Mouse (Mus musculus): ENCODE data around the gene Jam2. TPM values are rescaled to one million over a fixed set of nuclear protein-coding genes. Genes with fewer than 3 reads are reported as not detected.

Jam2 gene
- polyA plus RNA-seq (2015; fragmentation: Nextera tagmentation; extraction: Ambion mirVana) = 40.7 and 44.1 TPM in 2 replicates

DNA sequence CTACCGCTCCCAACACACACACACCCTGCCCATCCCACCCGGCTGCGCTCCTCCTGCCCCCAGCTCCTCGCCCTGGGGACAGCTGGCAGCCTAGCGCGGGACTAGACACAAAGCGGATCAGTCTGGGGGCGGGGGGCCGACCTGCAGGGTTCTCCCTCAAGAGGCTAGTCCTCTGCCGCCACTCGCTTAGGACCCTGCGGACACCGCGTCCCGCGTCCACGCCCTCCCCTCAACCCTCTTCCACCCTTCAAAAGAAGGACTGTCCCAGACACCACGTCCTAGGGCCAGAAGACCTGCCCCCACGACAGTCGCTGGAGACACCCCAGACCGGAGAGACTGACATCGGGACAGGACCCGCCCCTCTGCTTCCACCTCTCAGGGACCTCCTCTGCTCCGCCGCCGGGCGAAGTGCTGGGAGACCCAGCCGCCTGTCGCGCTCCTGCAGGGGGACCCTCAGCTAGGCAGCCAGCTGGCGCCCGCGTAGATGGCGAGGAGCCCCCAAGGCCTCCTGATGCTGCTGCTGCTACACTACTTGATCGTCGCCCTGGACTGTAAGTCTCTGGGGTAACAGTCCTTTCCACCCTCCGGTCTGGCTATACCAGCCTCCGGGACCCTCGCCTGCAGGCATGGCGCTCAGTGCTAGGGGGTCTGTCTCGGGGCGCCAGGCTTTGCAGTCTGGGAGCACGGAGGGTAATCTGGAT is at the start of gene Jam2:
Jam2 (plus strand) TSS at position 121 of the 701 bp plus-strand sequence.
- Histone ChIP-seq H3K9ac (replicated peaks) (peak within 1 kb of the TSS; percentile 85), H3K27me3 (no peaks in the 10 kb centered on the region), H3K4me1 (replicated peaks) (peaks cover 32% of the 10 kb centered on the region), H3K9me3 (no peaks in the 10 kb centered on the region), H3K4me2 (replicated peaks) (peak within 1 kb of the TSS; percentile 87), H3K27ac (peak within 1 kb of the TSS; percentile 97), H3K4me3 (replicated peaks) (peak within 1 kb of the TSS; percentile 77), H3K36me3 (peaks cover 11% of the 10 kb centered on the region)
- WGBS = under 1% methylated on average over 41 of the region's 43 CpGs
- ATAC-seq = peak; percentile 92

DNA sequence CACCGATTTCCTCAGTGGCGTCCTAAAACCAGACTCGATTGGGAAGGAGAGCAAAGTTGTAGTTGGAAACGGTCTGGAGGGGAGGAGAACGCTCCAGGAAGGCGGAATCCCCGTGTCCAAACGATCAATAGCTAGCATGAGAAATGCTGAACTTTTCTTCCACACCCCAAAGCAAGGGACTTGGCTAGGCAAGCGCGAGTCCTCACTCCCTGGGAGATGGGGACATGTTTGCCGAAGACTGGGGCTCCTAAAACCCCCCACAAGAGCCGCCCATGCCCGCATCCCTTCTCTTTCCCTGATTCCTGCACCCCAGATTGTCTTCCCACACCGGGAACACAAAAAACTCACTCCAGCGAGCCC is 39.1 kb upstream of the Jam2 start:
- H3K9ac ChIP-seq (replicated peaks) = peak overlapping the region; percentile 86
- H3K4me1 ChIP-seq (replicated peaks) = peaks cover 12% of the 10 kb centered on the region
- H3K9me3 ChIP-seq = no peaks in the 10 kb centered on the region
- peak; percentile 71 for ATAC-seq
- peak overlapping the region; percentile 58; the same call in 1 of the 2 replicates for H3K27ac ChIP-seq
- 0% methylated on average over 15 of the region's 15 CpGs for WGBS
- H3K4me3 ChIP-seq (replicated peaks) = peak overlapping the region; percentile 85
- H3K4me2 ChIP-seq (replicated peaks) = peak overlapping the region; percentile 69
- H3K36me3 ChIP-seq = peaks cover 20% of the 10 kb centered on the region
- H3K27me3 ChIP-seq = no peaks in the 10 kb centered on the region

DNA sequence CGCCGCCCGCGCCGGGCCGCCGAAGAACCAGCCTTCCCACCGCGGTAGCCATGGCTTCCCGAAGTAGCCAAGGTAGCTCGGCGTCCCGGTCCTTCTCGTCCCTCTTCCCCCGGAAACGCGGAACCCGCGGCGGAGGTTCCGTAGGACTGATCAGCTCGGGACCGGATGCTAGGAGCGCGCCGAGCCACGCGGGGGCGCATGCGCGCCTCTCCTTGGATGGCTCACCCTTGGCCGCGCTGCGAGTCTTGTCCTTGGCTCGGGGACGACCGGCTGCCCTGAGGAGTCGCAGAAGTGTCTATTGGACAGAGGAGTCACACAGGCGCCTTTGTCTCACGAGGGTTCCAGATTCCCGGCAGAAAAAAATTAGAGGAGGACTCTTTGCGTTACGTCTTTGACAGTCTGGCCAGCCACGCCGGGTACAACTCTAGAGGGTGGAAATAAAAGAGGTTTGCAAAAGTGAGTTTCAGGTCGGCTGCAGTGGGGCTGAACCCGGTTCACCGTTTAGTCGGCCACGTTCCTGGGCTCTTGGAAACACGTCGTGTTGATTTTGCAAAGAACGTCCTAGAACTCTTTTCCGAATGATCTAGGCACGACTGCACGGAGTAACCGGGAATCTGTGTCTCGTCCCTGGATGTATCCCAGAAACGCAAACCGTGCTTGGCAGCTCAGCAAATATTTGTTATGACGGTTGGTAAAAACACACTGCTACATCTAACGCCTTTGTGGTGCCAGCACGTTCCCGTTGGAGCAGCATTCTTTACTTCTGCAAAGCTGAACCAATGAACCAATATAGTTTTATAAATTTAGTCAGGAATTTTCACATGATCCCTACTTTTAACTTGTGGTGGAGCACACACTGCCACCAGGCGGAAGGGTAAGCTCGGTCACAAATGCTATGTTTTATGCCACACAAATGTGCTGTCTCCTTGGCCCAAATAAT is 38.5 kb upstream of the Jam2 start, which contains the start of gene Mrpl39:
Mrpl39 (minus strand) TSS at position 577 of the 940 bp plus-strand sequence.
- 1% methylated on average over 66 of the region's 66 CpGs for WGBS
- no peaks in the 10 kb centered on the region for H3K27me3 ChIP-seq
- peak within 1 kb of the TSS; percentile 58 for H3K27ac ChIP-seq
- peak within 1 kb of the TSS; percentile 86 for H3K9ac ChIP-seq (replicated peaks)
- H3K4me3 ChIP-seq (replicated peaks) = peak within 1 kb of the TSS; percentile 85
- peak within 1 kb of the TSS; percentile 69 for H3K4me2 ChIP-seq (replicated peaks)
- H3K4me1 ChIP-seq (replicated peaks) = peaks cover 12% of the 10 kb centered on the region
- peaks cover 14% of the 10 kb centered on the region for H3K36me3 ChIP-seq
- peak; percentile 100 for ATAC-seq
- no peaks in the 10 kb centered on the region for H3K9me3 ChIP-seq

DNA sequence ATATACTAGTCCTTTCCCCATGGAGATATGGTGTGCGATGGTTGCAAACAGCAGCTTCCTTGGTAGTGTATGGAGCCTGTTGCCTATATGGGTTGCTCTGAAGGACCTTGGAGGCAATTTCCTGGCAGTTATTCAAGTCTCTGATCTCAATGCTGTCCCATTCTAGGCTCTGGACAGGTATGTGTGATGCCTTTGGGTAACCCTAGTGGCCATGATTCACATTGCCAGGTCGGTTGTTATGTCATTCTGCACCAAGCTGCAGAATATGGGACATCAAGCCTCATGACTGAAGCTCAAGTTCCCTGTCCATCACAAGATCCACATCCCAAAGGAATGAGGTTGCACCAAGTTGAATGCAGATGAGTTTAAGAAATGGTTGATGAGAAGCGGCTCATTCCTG is 36.6 kb upstream of the Jam2 start:
- Histone ChIP-seq H3K9me3 (no peaks in the 10 kb centered on the region), H3K9ac (replicated peaks) (no peak overlapping the region), H3K36me3 (no peaks in the 10 kb centered on the region), H3K4me1 (replicated peaks) (peaks cover 12% of the 10 kb centered on the region), H3K4me2 (replicated peaks) (no peak overlapping the region), H3K27ac (no peak overlapping the region), H3K4me3 (replicated peaks) (no peak overlapping the region), H3K27me3 (no peaks in the 10 kb centered on the region)
- WGBS = 75% methylated on average over 3 of the region's 3 CpGs
- ATAC-seq = no peak

DNA sequence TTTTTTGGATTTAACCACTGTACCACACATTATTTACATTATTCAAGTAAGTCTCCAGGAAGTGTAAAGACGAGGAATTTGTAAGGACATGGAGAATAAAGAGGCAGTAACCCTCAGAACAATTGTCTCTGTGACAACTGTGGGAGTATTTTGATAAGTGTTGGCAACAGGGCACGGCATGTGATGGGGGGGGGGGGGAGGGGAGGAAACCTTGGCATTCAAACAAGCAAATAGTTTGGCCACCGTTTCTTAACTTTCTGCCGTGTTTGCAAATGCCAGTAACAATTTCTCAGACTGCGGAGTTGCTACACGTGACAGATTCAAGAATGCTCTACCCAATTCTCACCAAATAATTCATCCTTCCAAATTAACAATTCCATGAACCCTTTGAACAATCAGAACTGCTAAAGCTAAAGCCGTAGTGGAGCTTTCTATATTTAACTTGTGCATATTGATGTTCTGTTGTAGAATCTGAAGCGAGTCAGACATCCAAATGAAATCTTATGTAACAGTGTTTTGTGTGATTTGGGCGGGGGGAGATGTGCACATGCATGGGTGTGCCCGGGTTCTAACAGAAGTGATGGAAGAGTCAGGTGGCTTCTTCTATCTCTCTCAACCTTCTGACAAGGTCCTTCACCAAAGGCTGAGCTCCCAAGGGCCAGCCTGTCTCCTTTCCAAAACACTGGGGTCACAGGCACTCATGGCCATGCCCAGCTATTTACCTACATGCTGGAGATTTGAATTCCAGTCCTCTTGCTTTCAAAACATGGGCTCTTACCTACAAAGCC is 29.0 kb upstream of the Jam2 start:
- Histone ChIP-seq H3K9me3 (no peaks in the 10 kb centered on the region), H3K4me3 (replicated peaks) (no peak overlapping the region), H3K27ac (no peak overlapping the region), H3K27me3 (no peaks in the 10 kb centered on the region), H3K4me1 (replicated peaks) (no peaks in the 10 kb centered on the region), H3K9ac (replicated peaks) (no peak overlapping the region), H3K36me3 (no peaks in the 10 kb centered on the region), H3K4me2 (replicated peaks) (no peak overlapping the region)
- no peak for ATAC-seq
- 61% methylated on average over 10 of the region's 10 CpGs for WGBS

DNA sequence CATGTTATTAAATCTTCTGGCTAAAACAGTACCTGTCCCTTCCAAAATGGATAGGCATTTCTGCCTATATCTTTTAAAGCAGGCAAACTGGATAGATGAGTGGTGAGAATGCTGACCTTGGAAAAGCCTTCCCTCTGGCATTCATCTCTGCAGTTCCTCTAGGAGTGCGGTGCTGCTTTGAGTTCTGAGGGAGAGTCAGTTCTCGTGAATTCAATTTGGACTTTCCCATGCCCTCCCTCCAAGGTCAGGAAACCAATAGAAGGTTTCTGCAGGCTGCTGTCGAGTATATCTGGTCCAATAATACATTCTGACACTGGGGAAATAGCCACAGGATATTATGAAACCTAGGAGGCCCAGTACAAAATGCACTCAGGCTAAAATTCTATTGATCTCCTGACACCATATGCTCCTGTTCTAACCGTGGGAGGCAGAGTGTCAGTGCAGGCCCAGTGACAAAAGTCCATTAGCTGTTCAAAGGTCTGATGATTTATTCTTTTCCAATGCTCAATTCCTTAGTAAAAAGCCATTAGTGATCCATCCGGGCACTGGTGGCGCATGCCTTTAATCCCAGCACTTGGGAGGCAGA is 28.1 kb upstream of the Jam2 start:
- WGBS = 72% methylated on average over 6 of the region's 6 CpGs
- Histone ChIP-seq H3K36me3 (no peaks in the 10 kb centered on the region), H3K9ac (replicated peaks) (no peak overlapping the region), H3K4me1 (replicated peaks) (no peaks in the 10 kb centered on the region), H3K27ac (no peak overlapping the region), H3K4me3 (replicated peaks) (no peak overlapping the region), H3K9me3 (no peaks in the 10 kb centered on the region), H3K27me3 (no peaks in the 10 kb centered on the region), H3K4me2 (replicated peaks) (no peak overlapping the region)
- no peak for ATAC-seq

DNA sequence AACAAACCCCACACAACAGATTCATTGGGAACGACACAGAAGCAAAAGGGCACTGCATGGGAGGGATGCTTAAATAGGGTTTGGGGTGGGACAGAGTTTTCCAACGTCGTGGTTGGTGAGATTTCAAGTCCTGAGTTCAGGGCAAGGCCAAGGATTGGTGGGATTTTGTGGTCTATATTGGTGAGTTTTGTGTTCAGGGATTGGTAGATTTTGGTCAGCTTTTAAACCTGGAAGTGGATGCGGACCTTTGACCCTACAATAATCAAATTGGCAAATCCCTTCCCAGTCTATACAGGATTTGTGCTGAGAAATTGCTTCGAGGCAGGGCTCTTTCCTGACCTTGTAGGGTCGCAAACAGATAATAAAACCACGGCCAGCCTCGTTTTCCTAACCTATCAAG is 6.0 kb upstream of the Jam2 start:
- no peak overlapping the region for H3K9ac ChIP-seq (replicated peaks)
- no peaks in the 10 kb centered on the region for H3K9me3 ChIP-seq
- no peak overlapping the region for H3K4me2 ChIP-seq (replicated peaks)
- no peak for ATAC-seq
- H3K4me1 ChIP-seq (replicated peaks) = peaks cover 5% of the 10 kb centered on the region; the same call in 1 of the 2 replicates
- H3K36me3 ChIP-seq = no peaks in the 10 kb centered on the region
- H3K27ac ChIP-seq = no peak overlapping the region
- H3K27me3 ChIP-seq = no peaks in the 10 kb centered on the region
- 87% methylated on average over 8 of the region's 8 CpGs for WGBS
- H3K4me3 ChIP-seq (replicated peaks) = no peak overlapping the region

DNA sequence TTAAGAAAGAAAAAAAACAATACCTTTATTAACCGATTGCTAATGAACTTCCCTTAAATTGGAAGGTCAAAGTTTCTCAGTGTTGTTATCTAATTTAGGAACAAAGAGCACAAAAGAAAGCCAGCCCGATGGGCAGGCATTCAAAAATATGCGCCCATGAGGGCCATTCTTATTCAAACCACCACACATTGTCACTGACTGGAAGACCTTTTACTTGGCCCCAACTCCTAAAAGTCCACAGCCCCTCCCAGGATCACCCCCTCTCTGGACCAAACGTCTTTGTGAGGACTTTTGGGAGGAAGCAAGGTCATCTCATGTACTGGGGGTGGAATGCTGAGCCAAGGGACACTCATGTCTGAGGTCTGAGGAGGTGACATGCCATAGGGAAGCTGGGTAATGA is 4.7 kb upstream of the Jam2 start:
- Histone ChIP-seq H3K4me3 (replicated peaks) (no peak overlapping the region), H3K9ac (replicated peaks) (no peak overlapping the region), H3K36me3 (no peaks in the 10 kb centered on the region), H3K9me3 (no peaks in the 10 kb centered on the region), H3K27ac (no peak overlapping the region), H3K4me1 (replicated peaks) (peaks cover 9% of the 10 kb centered on the region; the same call in 1 of the 2 replicates), H3K4me2 (replicated peaks) (no peak overlapping the region), H3K27me3 (no peaks in the 10 kb centered on the region)
- WGBS = 57% methylated on average over 4 of the region's 4 CpGs
- ATAC-seq = no peak

DNA sequence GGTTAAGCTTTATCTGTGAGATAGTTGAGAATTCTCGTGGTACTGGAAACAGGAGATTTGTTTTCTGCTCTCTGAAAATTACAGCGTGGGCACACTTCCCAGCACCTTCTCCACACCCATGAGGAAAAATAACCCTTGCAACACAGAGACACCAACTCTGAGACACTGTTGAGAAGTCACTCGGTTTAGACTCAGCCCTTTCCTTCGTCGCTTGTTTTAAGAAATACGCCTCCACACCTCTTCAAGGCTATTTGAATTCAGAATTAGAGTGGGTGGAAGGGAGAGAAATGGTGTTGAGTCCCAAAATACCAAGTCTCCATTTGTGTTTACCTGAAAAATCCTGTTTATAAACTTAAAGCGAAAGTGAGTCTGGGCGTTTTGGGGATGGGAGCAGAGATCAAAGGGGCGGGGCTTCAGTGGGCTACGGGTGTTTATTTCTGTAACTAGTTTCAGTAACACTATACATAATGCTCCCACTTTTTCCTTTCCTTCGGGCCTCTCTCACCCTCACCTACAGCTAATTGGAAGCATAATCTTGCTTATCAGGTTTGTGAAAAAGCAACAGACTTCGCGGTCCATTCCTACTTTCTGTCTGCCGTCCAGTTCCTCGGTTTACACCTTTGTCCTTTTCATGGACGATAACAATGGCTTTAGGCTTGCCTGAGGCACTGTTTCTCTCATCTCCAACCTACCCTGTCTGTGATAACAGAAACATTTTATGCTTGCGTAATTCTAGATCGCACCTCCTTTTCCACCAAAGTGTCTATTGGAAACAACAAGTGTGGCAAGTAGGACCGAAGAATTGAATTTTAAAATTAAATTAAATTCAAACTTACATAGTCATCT is 4.1 kb upstream of the Jam2 start:
- no peak for ATAC-seq
- Histone ChIP-seq H3K4me3 (replicated peaks) (no peak overlapping the region), H3K9me3 (no peaks in the 10 kb centered on the region), H3K36me3 (no peaks in the 10 kb centered on the region), H3K27me3 (no peaks in the 10 kb centered on the region), H3K4me1 (replicated peaks) (peaks cover 9% of the 10 kb centered on the region; the same call in 1 of the 2 replicates), H3K27ac (no peak overlapping the region), H3K9ac (replicated peaks) (no peak overlapping the region), H3K4me2 (replicated peaks) (no peak overlapping the region)
- 87% methylated on average over 19 of the region's 19 CpGs for WGBS

DNA sequence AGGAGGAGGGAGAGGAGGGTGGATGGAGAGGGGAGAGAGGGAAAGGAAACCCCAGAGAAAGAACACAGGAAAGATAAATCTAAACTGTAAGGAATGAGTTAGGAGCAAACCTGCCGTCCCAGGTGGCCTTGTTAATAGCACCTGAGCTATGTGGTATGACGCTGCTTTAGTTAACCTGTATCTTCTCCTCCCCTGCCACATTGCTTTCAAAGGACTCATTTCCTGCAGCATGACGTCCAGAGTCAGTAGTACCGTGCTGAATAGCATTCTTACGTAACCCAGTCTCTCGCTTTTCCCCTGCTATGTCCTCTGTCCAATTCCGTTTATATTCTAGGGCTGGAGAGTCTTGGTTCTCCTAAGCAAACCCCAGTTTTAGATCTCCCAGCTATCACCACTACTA is 3.0 kb upstream of the Jam2 start:
- H3K4me2 ChIP-seq (replicated peaks) = no peak overlapping the region
- H3K9me3 ChIP-seq = no peaks in the 10 kb centered on the region
- H3K9ac ChIP-seq (replicated peaks) = no peak overlapping the region
- no peak overlapping the region for H3K4me3 ChIP-seq (replicated peaks)
- H3K27me3 ChIP-seq = no peaks in the 10 kb centered on the region
- H3K36me3 ChIP-seq = no peaks in the 10 kb centered on the region
- peaks cover 19% of the 10 kb centered on the region for H3K4me1 ChIP-seq (replicated peaks)
- H3K27ac ChIP-seq = no peak overlapping the region
- no peak for ATAC-seq
- WGBS = 96% methylated on average over 7 of the region's 7 CpGs

DNA sequence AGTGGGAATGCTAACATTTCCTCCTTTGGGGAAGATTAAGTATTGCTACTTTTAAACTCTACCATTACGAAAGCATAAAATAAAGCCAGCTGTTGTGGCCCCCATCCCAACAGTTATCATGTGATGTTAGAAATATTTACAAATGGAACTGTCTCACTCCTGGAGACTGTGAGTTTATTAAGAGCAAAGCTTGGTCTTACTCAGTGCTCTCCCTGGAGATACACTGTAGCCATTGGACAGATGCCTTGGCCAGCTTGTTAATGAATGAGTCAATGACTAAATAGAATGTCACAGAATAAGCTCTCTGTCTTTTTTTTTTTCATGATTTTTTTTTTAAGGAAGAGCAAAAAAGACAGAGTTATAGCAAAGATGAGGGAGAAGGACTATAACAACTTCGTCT is 2.5 kb upstream of the Jam2 start:
- 95% methylated on average over 2 of the region's 2 CpGs for WGBS
- H3K27me3 ChIP-seq = no peaks in the 10 kb centered on the region
- no peak overlapping the region for H3K27ac ChIP-seq
- no peaks in the 10 kb centered on the region for H3K9me3 ChIP-seq
- peaks cover 24% of the 10 kb centered on the region for H3K4me1 ChIP-seq (replicated peaks)
- ATAC-seq = no peak
- H3K4me3 ChIP-seq (replicated peaks) = no peak overlapping the region
- no peaks in the 10 kb centered on the region for H3K36me3 ChIP-seq
- no peak overlapping the region for H3K4me2 ChIP-seq (replicated peaks)
- no peak overlapping the region for H3K9ac ChIP-seq (replicated peaks)
